ENCODE assay signal across 26 mouse cellular contexts in genomic region chr13:20116019-20116418, GRCm38 (mm10). TPM values are rescaled to one million over a fixed set of nuclear protein-coding genes. Genes with fewer than 3 reads are reported as not detected.
DNase-seq lines count a peak whose midpoint lies in the region; ATAC-seq and TF ChIP-seq lines count a peak whose summit lies in the region.
"Had no signal": no experiment of that assay in that cellular context is flagged by ENCODE, and none has a peak within 500 bp of the region (broad histone marks: within the 10 kb centered on the region; RNA-seq: fewer than 3 reads in every experiment).

No protein-coding gene starts in this region.

- intact Hi-C loops in gastrocnemius, adult 2 months (cut with DNase I), result no loop called here

- H3K36me3 ChIP-seq in liver, embryonic 16.5 days (ENCODE audit: control insufficient read depth, insufficient read depth), result no peaks in the 10 kb centered on the region
- no peaks in the 10 kb centered on the region for H3K36me3 ChIP-seq in liver, embryonic 11.5 days (ENCODE audit: control insufficient read depth, insufficient read depth, low read length)
- H3K36me3 ChIP-seq in midbrain, embryonic 15.5 days (replicated peaks), result no peaks in the 10 kb centered on the region
- no peaks in the 10 kb centered on the region for H3K36me3 ChIP-seq in midbrain, embryonic 11.5 days (ENCODE audit: control insufficient read depth, insufficient read depth, low read length)
- H3K36me3 ChIP-seq: embryonic facial prominence, embryonic 12.5 days; forebrain, embryonic 12.5 days; hindbrain, embryonic 10.5 days; liver, embryonic 13.5 days; midbrain, embryonic 10.5 days; neural tube, embryonic 13.5 days had no signal

- no peak overlapping the region for H3K4me2 ChIP-seq in liver, embryonic 16.5 days (ENCODE audit: low read depth, low read length)
- H3K4me2 ChIP-seq in liver, embryonic 11.5 days, result no peak overlapping the region
- H3K4me2 ChIP-seq in midbrain, embryonic 15.5 days, result no peak overlapping the region
- H3K4me2 ChIP-seq in midbrain, embryonic 11.5 days, result no peak overlapping the region
- H3K4me2 ChIP-seq: embryonic facial prominence, embryonic 12.5 days; forebrain, embryonic 12.5 days; heart, embryonic 11.5 days; liver, embryonic 13.5 days; neural tube, embryonic 13.5 days had no signal

- H3K27me3 ChIP-seq in liver, embryonic 16.5 days (ENCODE audit: control insufficient read depth, insufficient read depth, low read depth, low read length), result no peaks in the 10 kb centered on the region
- H3K27me3 ChIP-seq in liver, embryonic 11.5 days (replicated peaks; ENCODE audit: control insufficient read depth, insufficient read depth, low read length), result no peaks in the 10 kb centered on the region
- no peaks in the 10 kb centered on the region for H3K27me3 ChIP-seq in midbrain, embryonic 15.5 days (replicated peaks)
- no peaks in the 10 kb centered on the region for H3K27me3 ChIP-seq in midbrain, embryonic 11.5 days (ENCODE audit: control insufficient read depth, insufficient read depth, low read length)
- H3K27me3 ChIP-seq: embryonic facial prominence, embryonic 12.5 days; neural tube, embryonic 13.5 days had no signal

- no peak for TF ChIP-seq CTCF in gastrocnemius, adult 2 months (IDR thresholded peaks at IDR 0.05)

- H3K4me1 ChIP-seq in liver, embryonic 16.5 days (ENCODE audit: control insufficient read depth, low read depth, low read length), result peaks cover 9% of the 10 kb centered on the region
- peaks cover 12% of the 10 kb centered on the region for H3K4me1 ChIP-seq in liver, embryonic 11.5 days (replicated peaks; ENCODE audit: control insufficient read depth, insufficient read depth, low read length)
- H3K4me1 ChIP-seq in midbrain, embryonic 15.5 days, result peaks cover 13% of the 10 kb centered on the region; the same call in 1 of the 2 replicates
- peaks cover 5% of the 10 kb centered on the region; the same call in 1 of the 2 replicates for H3K4me1 ChIP-seq in midbrain, embryonic 11.5 days (ENCODE audit: control insufficient read depth, insufficient read depth, low read length)

- H3K9me3 ChIP-seq in liver, embryonic 16.5 days (replicated peaks; ENCODE audit: control insufficient read depth, low read length), result no peaks in the 10 kb centered on the region
- no peaks in the 10 kb centered on the region for H3K9me3 ChIP-seq in liver, embryonic 11.5 days (ENCODE audit: control insufficient read depth, low read length)
- no peaks in the 10 kb centered on the region for H3K9me3 ChIP-seq in midbrain, embryonic 15.5 days
- no peaks in the 10 kb centered on the region for H3K9me3 ChIP-seq in midbrain, embryonic 11.5 days (ENCODE audit: control insufficient read depth, low read length)
- H3K9me3 ChIP-seq: embryonic facial prominence, embryonic 12.5 days; forebrain, embryonic 12.5 days; hindbrain, embryonic 10.5 days; liver, embryonic 13.5 days; midbrain, embryonic 10.5 days; neural tube, embryonic 13.5 days had no signal

- WGBS in liver, embryonic 16.5 days (ENCODE audit: insufficient replicate concordance), result 54% methylated on average over 6 of the region's 6 CpGs
- 68% methylated on average over 6 of the region's 6 CpGs for WGBS in liver, embryonic 11.5 days
- WGBS in midbrain, embryonic 15.5 days, result 43% methylated on average over 6 of the region's 6 CpGs
- 46% methylated on average over 6 of the region's 6 CpGs for WGBS in midbrain, embryonic 11.5 days

- no peak for DNase-seq in gastrocnemius, adult 2 months
- DNase-seq in gastrocnemius, postnatal 4 days (ENCODE audit: low spot score in 2 of 2), result no peak
- DNase-seq in liver, embryonic 11.5 days (ENCODE audit: low spot score), result no peak
- no peak for DNase-seq in midbrain, embryonic 11.5 days (ENCODE audit: low spot score, missing footprints)
- DNase-seq in layer of hippocampus, adult 11-12 months (ENCODE audit: low spot score), result no peak
- DNase-seq: cerebellum, adult 18-20 months; cerebellum, postnatal 14 days; gastrocnemius, postnatal 36 days; kidney, adult 2 months; kidney, postnatal 10 days; liver, embryonic 13.5 days; retina, postnatal 1 day; right cerebral cortex, postnatal 25 days; spleen, adult 18-20 months had no signal

- H3K27ac ChIP-seq in gastrocnemius, adult 2 months, result peak overlapping the region; percentile 76
- H3K27ac ChIP-seq in liver, embryonic 16.5 days (ENCODE audit: low read length), result 0 out of 2 replicates have a peak overlapping the region, but pooled peaks have one; percentile 11
- H3K27ac ChIP-seq in liver, embryonic 11.5 days (ENCODE audit: low read depth, low read length), result no peak overlapping the region
- H3K27ac ChIP-seq in midbrain, embryonic 15.5 days, result no peak overlapping the region
- no peak overlapping the region for H3K27ac ChIP-seq in midbrain, embryonic 11.5 days (ENCODE audit: low read depth, low read length)
- H3K27ac ChIP-seq: embryonic facial prominence, embryonic 12.5 days; forebrain, embryonic 12.5 days; hindbrain, embryonic 10.5 days; liver, embryonic 13.5 days; macrophage; midbrain, embryonic 10.5 days; neural tube, embryonic 13.5 days had no signal

- H3K9ac ChIP-seq in liver, embryonic 16.5 days (ENCODE audit: low read depth, low read length), result no peak overlapping the region
- no peak overlapping the region for H3K9ac ChIP-seq in liver, embryonic 11.5 days (ENCODE audit: low read depth, low read length)
- no peak overlapping the region for H3K9ac ChIP-seq in midbrain, embryonic 15.5 days
- H3K9ac ChIP-seq in midbrain, embryonic 11.5 days (ENCODE audit: low read length), result no peak overlapping the region
- H3K9ac ChIP-seq: embryonic facial prominence, embryonic 12.5 days; forebrain, embryonic 12.5 days; liver, embryonic 13.5 days; neural tube, embryonic 13.5 days had no signal

- ATAC-seq in liver, embryonic 16.5 days (ENCODE audit: low read depth), result no peak
- ATAC-seq in liver, embryonic 11.5 days (replicated peaks; ENCODE audit: low FRiP score), result no peak
- ATAC-seq in midbrain, embryonic 15.5 days (replicated peaks), result peak; percentile 24; the same call in 1 of the 2 replicates
- no peak for ATAC-seq in midbrain, embryonic 11.5 days (ENCODE audit: low FRiP score)
- ATAC-seq in megakaryocyte, adult 5-6 weeks (ENCODE audit: poor library complexity, severe bottlenecking), result no peak

- H3K4me3 ChIP-seq in gastrocnemius, adult 2 months, result no peak overlapping the region
- no peak overlapping the region for H3K4me3 ChIP-seq in liver, embryonic 16.5 days (ENCODE audit: low read depth, low read length)
- H3K4me3 ChIP-seq in liver, embryonic 11.5 days (ENCODE audit: low read depth, low read length), result no peak overlapping the region
- H3K4me3 ChIP-seq in midbrain, embryonic 15.5 days, result no peak overlapping the region
- no peak overlapping the region for H3K4me3 ChIP-seq in midbrain, embryonic 11.5 days (ENCODE audit: low read depth, low read length)
- H3K4me3 ChIP-seq: embryonic facial prominence, embryonic 12.5 days; forebrain, embryonic 12.5 days; hindbrain, embryonic 10.5 days; layer of hippocampus, adult 2 months; liver, embryonic 13.5 days; midbrain, embryonic 10.5 days; myocyte; neural tube, embryonic 13.5 days had no signal

RNA-seq across cellular contexts. Expression of gene Elmo1, which starts 25.6 kb away (rescaled TPM):
- 1 to 10 TPM; 4.1 to 4.3 TPM for total RNA-seq in gastrocnemius, adult 2 months (2021)
- total RNA-seq in gastrocnemius, postnatal 4 days (2021), result 10 to 100 TPM; 23.6 to 27.7 TPM
- polyA plus RNA-seq in liver, embryonic 16.5 days (2015; fragmentation: Nextera tagmentation; extraction: Ambion mirVana), result 4.1 and 5.8 TPM in 2 replicates
- polyA plus RNA-seq in liver, embryonic 11.5 days (2014; fragmentation: Nextera tagmentation; extraction: Ambion mirVana), result 8.9 and 10.6 TPM in 2 replicates
- 37.3 and 38.3 TPM in 2 replicates for polyA plus RNA-seq in midbrain, embryonic 15.5 days (2015; fragmentation: Nextera tagmentation; extraction: Ambion mirVana)
- 19.1 and 19.6 TPM in 2 replicates for polyA plus RNA-seq in midbrain, embryonic 11.5 days (2014; fragmentation: Nextera tagmentation; extraction: Ambion mirVana)
- total RNA-seq in megakaryocyte, adult 5-6 weeks (2015), result 69.9 and 81.4 TPM in 2 replicates
- 37.1 and 45.1 TPM in 2 replicates for total RNA-seq in megakaryocyte, adult 5-6 weeks (2017)

Comparison
In these comparisons a context has a peak if more than half of its experiments do, and no peak if none do; other contexts are left out.
1. H3K27ac ChIP-seq: peak in gastrocnemius, adult 2 months (single experiment) and liver, embryonic 16.5 days (single experiment); none in liver, embryonic 11.5 days (single experiment), midbrain, embryonic 15.5 days (single experiment) and midbrain, embryonic 11.5 days (single experiment).